Mouse (Mus musculus) kidney, postnatal 4 days (tissue): ENCODE data around the gene Fundc1.
A peak's percentile ranks its signal among the peaks of the same experiment; 100 is the strongest.
"Not testable (repeated sequence)": the region's sequence is repeated elsewhere in the genome, so short reads cannot be mapped to it uniquely, and the experiment has no call there.

Experiments used
- DNase-seq, 2 experiments: peaks; one replicate each; pipeline ENCODE4 v3.0.0; 2021; ENCODE audit warnings: mixed read lengths in 2 of 2

The Fundc1 gene

GRCm38 (mm10) chrX:17571621-17572459, at the start of gene Fundc1:
TSS of gene Fundc1 (minus strand) at chrX:17572325.
- DNase-seq = peak; percentile 94 to 97

- DNase-seq = no peak
Measured at GRCm38 (mm10) chrX:17611253-17611652, 39.1 kb upstream of the Fundc1 start.

- no peak for DNase-seq
Measured at GRCm38 (mm10) chrX:17608763-17609162, 36.6 kb upstream of the Fundc1 start.

GRCm38 (mm10) chrX:17607668-17608067, 35.5 kb upstream of the Fundc1 start:
- no peak for DNase-seq

- no peak for DNase-seq
Measured at GRCm38 (mm10) chrX:17593331-17593730, 21.2 kb upstream of the Fundc1 start.

GRCm38 (mm10) chrX:17590745-17591144, 18.6 kb upstream of the Fundc1 start:
- peak; percentile 7 to 35 for DNase-seq

GRCm38 (mm10) chrX:17571271-17571620, 879 bp downstream of the Fundc1 start:
- no peak for DNase-seq

- DNase-seq = no peak
Measured at GRCm38 (mm10) chrX:17568670-17569069, 3.5 kb downstream of the Fundc1 start.

GRCm38 (mm10) chrX:17565743-17566142, 6.4 kb downstream of the Fundc1 start:
- DNase-seq = no peak

GRCm38 (mm10) chrX:17564732-17565131, 7.4 kb downstream of the Fundc1 start:
- DNase-seq = no peak

- no peak for DNase-seq
Measured at GRCm38 (mm10) chrX:17558746-17559145, 13.4 kb downstream of the Fundc1 start.

- no peak for DNase-seq
Measured at GRCm38 (mm10) chrX:17554488-17554887, 17.6 kb downstream of the Fundc1 start.

- DNase-seq = not testable (repeated sequence)
Measured at GRCm38 (mm10) chrX:17551586-17551985, 20.5 kb downstream of the Fundc1 start.

GRCm38 (mm10) chrX:17547143-17547806, 24.9 kb downstream of the Fundc1 start:
- peak in 1 of 2 experiments; percentile 3 for DNase-seq

GRCm38 (mm10) chrX:17544860-17545492, 27.1 kb downstream of the Fundc1 start:
- no peak for DNase-seq

GRCm38 (mm10) chrX:17537701-17538100, 34.4 kb downstream of the Fundc1 start:
- no peak for DNase-seq

- no peak for DNase-seq
Measured at GRCm38 (mm10) chrX:17527008-17527407, 45.1 kb downstream of the Fundc1 start.

GRCm38 (mm10) chrX:17521221-17521716, 50.9 kb downstream of the Fundc1 start:
- DNase-seq = no peak

- DNase-seq = no peak
Measured at GRCm38 (mm10) chrX:17520086-17520485, 52.0 kb downstream of the Fundc1 start.

- no peak for DNase-seq
Measured at GRCm38 (mm10) chrX:17514012-17514411, 58.1 kb downstream of the Fundc1 start.

- no peak for DNase-seq
Measured at GRCm38 (mm10) chrX:17512021-17512602, 60.0 kb downstream of the Fundc1 start.
